Mouse (Mus musculus) heart, postnatal 0 days (tissue): ENCODE results near the gene Rbck1. TPM values are rescaled to one million over a fixed set of nuclear protein-coding genes. Genes with fewer than 3 reads are reported as not detected.
"Not testable (repeated sequence)": the region's sequence is repeated elsewhere in the genome, so short reads cannot be mapped to it uniquely, and the experiment has no call there.

Experiments used
- ATAC-seq: fragments of 200-750 bp; cut with Nextera tagmentation; 2 replicates; pipeline ENCODE4 v1.8.0; 2017; ENCODE audit warnings: low read depth, moderate number of reproducible peaks, moderate library complexity; ENCODE audit not compliant: insufficient read depth
- DNase-seq: peaks from one replicate; pipeline ENCODE4 v3.0.0-alpha.2; 2016; ENCODE audit warnings: low spot score
- H3K27ac ChIP-seq: fragments of 300-500 bp; sonication (generic); 2 replicates; pipeline ENCODE4 v1.5.1; 2014; ENCODE audit warnings: low read depth, mild to moderate bottlenecking
- H3K27me3 ChIP-seq: fragments of 300-500 bp; sonication (generic); 2 replicates; pipeline ENCODE4 v1.6.1; 2014; ENCODE audit warnings: low read length, mixed read lengths; ENCODE audit not compliant: control insufficient read depth, insufficient read depth
- H3K36me3 ChIP-seq: fragments of 300-500 bp; sonication (generic); replicated peaks from 2 replicates; pipeline ENCODE4 v1.6.1; 2014; ENCODE audit warnings: low read length, mixed read lengths; ENCODE audit not compliant: control insufficient read depth, insufficient read depth
- H3K4me1 ChIP-seq: fragments of 300-500 bp; sonication (generic); 2 replicates; pipeline ENCODE4 v1.6.1; 2014; ENCODE audit warnings: antibody characterized with exemption; ENCODE audit not compliant: control insufficient read depth, insufficient read depth
- H3K4me2 ChIP-seq: fragments of 300-500 bp; sonication (generic); 2 replicates; pipeline ENCODE4 v1.6.1; 2014; ENCODE audit warnings: low read depth, mild to moderate bottlenecking, low read length, moderate library complexity
- H3K4me3 ChIP-seq: fragments of 300-500 bp; sonication (generic); 2 replicates; pipeline ENCODE4 v1.5.1; 2014; ENCODE audit warnings: low read depth, low read length
- H3K9ac ChIP-seq: fragments of 300-500 bp; sonication (generic); replicated peaks from 2 replicates; pipeline ENCODE4 v1.6.1; 2014; ENCODE audit warnings: low read depth, low read length, mixed read lengths
- H3K9me3 ChIP-seq: fragments of 300-500 bp; sonication (generic); replicated peaks from 2 replicates; pipeline ENCODE4 v1.6.1; 2016; ENCODE audit warnings: low read length; ENCODE audit not compliant: control insufficient read depth
- CTCF ChIP-seq: IDR thresholded peaks from 2 replicates; pipeline ENCODE4 v1.5.1; 2016; ENCODE audit warnings: antibody characterized with exemption, control low read depth, low read depth
- EP300 ChIP-seq: IDR thresholded peaks from 2 replicates; pipeline ENCODE4 v1.6.1; 2016; ENCODE audit warnings: antibody characterized with exemption, low read depth
- WGBS: fragments of 180-500 bp; shearing (Covaris S2); extraction: QIAGEN DNeasy Blood & Tissue Kit; methylation state at CpG from one replicate; pipeline ENCODE4 v1.1.7; 2014; 5-methylcytosine and 5-hydroxymethylcytosine counted together
- polyA plus RNA-seq: library from polyadenylated mRNA; unstranded; fragments of >200 nt; fragmentation: Nextera tagmentation; extraction: Ambion mirVana; gene quantifications from 2 replicates; pipeline ENCODE4 v1.2.1, GENCODE M21; 2015
- total RNA-seq: library from RNA; depleted of rRNA; stranded (reverse); fragments of >200 nt; gene quantifications from 2 replicates; pipeline ENCODE4 v1.2.3, GENCODE M21; 2014; ENCODE audit warnings: low replicate concordance

Gene Rbck1
- total and polyA plus RNA-seq, 2 experiments from 2014 or later: 54.4 to 104 TPM

DNA sequence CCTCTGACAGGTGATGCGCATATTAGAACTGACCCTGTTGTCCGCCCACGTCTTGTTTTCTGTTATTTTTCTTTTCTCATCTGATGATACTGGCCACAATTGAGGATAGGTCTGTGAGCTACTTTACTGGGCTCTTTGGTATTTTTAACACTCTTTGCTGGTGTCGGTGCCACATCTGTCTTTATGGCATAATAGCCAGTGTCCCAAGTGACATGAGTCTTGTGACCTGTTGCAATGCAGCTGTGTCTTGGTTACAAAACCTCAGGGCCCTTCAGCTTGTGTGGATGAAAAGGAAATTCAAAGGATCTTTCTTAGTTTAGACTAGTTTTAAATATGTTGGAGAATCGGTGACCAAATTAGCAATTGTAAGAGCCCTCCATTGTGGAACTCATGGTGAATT is 37.9 kb downstream of the Rbck1 start:
- WGBS: 29% methylated on average over 5 of the region's 5 CpGs
- peak overlapping the region; percentile 84 for H3K4me2 ChIP-seq
- H3K27me3 ChIP-seq: no peaks in the 10 kb centered on the region
- H3K36me3 ChIP-seq: no peaks in the 10 kb centered on the region
- peaks cover 31% of the 10 kb centered on the region for H3K4me1 ChIP-seq
- H3K9ac ChIP-seq: peak overlapping the region; percentile 94
- no peaks in the 10 kb centered on the region for H3K9me3 ChIP-seq
- no peak for TF ChIP-seq EP300
- no peak for TF ChIP-seq CTCF
- H3K4me3 ChIP-seq: peak overlapping the region; percentile 94
- DNase-seq (no peak), ATAC-seq (no peak)
- H3K27ac ChIP-seq: no peak overlapping the region

- DNase-seq (peak; percentile 90), ATAC-seq (peak; percentile 98)
- H3K4me1 ChIP-seq: peaks cover 31% of the 10 kb centered on the region
- H3K4me3 ChIP-seq: peak within 1 kb of the TSS; percentile 94
- H3K4me2 ChIP-seq: peak within 1 kb of the TSS; percentile 84
- H3K27ac ChIP-seq: peak within 1 kb of the TSS; percentile 94
- no peaks in the 10 kb centered on the region for H3K9me3 ChIP-seq
- no peaks in the 10 kb centered on the region for H3K27me3 ChIP-seq
- H3K36me3 ChIP-seq: no peaks in the 10 kb centered on the region
- TF ChIP-seq CTCF: no peak
- no peak for TF ChIP-seq EP300
- H3K9ac ChIP-seq: peak within 1 kb of the TSS; percentile 94
- under 1% methylated on average over 68 of the region's 70 CpGs for WGBS
Measured at GRCm38 (mm10) chr2:152293727-152294475, 38.6 kb downstream of the Rbck1 start, which contains the start of gene Tbc1d20. Gene Tbc1d20 (plus strand): TSS chr2:152293828.

- 1% methylated on average over 15 of the region's 15 CpGs for WGBS
- Histone ChIP-seq H3K4me1 (peaks cover 26% of the 10 kb centered on the region), H3K4me3 (peak overlapping the region; percentile 94), H3K27me3 (no peaks in the 10 kb centered on the region), H3K27ac (peak overlapping the region; percentile 94; the same call in 1 of the 2 replicates), H3K36me3 (no peaks in the 10 kb centered on the region), H3K4me2 (peak overlapping the region; percentile 84), H3K9ac (peak overlapping the region; percentile 94), H3K9me3 (no peaks in the 10 kb centered on the region)
- DNase-seq (no peak), ATAC-seq (peak; percentile 12; the same call in 1 of the 2 replicates)
- TF ChIP-seq CTCF: no peak
- TF ChIP-seq EP300: no peak
Measured at GRCm38 (mm10) chr2:152293179-152293726, 39.2 kb downstream of the Rbck1 start.

GRCm38 (mm10) chr2:152292475-152292874 is 40.0 kb downstream of the Rbck1 start:
- WGBS: 68% methylated on average over 2 of the region's 2 CpGs
- no peak for ATAC-seq

GRCm38 (mm10) chr2:152289623-152290022 is 42.8 kb downstream of the Rbck1 start:
- 56% methylated on average over 2 of the region's 2 CpGs for WGBS
- H3K27ac ChIP-seq, H3K9me3 ChIP-seq, H3K4me3 ChIP-seq, H3K27me3 ChIP-seq, H3K4me2 ChIP-seq, DNase-seq, H3K9ac ChIP-seq, ATAC-seq, H3K4me1 ChIP-seq: not testable (repeated sequence)
- H3K36me3 ChIP-seq: peaks cover 17% of the 10 kb centered on the region

More at GRCm38 (mm10) chr2:152292475-152292874, 40.0 kb downstream of the Rbck1 start:
- no peak overlapping the region for H3K4me3 ChIP-seq
- TF ChIP-seq EP300 (no peak), CTCF (no peak)
- H3K36me3 ChIP-seq: no peaks in the 10 kb centered on the region
- H3K9me3 ChIP-seq: no peaks in the 10 kb centered on the region
- no peak overlapping the region for H3K4me2 ChIP-seq
- no peak overlapping the region for H3K9ac ChIP-seq
- DNase-seq: no peak
- peaks cover 18% of the 10 kb centered on the region for H3K4me1 ChIP-seq
- H3K27me3 ChIP-seq: no peaks in the 10 kb centered on the region
- no peak overlapping the region for H3K27ac ChIP-seq
